Mouse (Mus musculus) urinary bladder, adult 2 months (tissue): ENCODE measurements around the gene Rnf32. TPM values are rescaled to one million over a fixed set of nuclear protein-coding genes. Genes with fewer than 3 reads are reported as not detected.

Experiments used
- DNase-seq: peaks from one replicate; pipeline ENCODE4 v3.0.0; 2022; ENCODE audit warnings: low spot score
- polyA plus RNA-seq: library from polyadenylated mRNA; depleted of rRNA; stranded (reverse); fragments of >200 nt; gene quantifications from 2 replicates; pipeline ENCODE4 v1.2.3, GENCODE M21; 2012; rRNA removed

The Rnf32 gene
- polyA plus RNA-seq: 2.2 and 3.0 TPM in 2 replicates

DNA sequence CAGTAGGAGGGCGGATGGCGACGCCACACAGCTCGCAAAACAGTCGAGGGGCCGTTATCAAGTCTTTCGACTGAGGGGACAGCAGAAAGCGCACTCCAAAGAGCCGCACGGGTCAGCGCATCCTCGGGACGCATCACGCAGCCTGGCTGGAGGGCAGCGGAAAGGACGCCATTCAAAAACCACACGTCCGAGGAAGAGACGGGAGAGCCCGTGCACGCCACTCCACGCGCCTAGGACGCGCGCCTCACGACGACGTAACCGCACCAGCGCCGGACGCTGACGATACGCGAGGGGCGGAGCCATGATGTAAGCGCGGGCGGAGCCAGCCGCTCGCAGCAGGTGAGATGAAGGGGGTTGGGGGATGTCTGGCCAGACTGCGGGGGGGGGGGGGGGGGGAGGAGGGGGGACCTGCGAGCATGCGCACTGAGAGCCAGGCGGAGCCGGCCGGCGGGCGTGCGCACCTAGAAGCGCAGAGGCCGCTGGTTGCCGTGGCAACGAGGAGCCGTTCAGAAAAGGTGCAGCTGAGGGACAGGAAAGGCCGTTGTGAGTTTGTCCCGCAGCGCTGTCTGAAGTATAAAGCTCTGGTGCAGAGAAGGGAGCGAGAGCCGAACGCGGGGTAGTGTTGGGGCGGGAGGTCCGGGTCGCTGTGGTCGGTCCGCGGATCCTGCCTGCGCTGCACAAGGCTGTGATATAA lies at the start of gene Rnf32:
Gene Rnf32, plus strand, starts transcription at position 423 of the 694 bp plus-strand sequence.
- DNase-seq: peak; percentile 64

DNA sequence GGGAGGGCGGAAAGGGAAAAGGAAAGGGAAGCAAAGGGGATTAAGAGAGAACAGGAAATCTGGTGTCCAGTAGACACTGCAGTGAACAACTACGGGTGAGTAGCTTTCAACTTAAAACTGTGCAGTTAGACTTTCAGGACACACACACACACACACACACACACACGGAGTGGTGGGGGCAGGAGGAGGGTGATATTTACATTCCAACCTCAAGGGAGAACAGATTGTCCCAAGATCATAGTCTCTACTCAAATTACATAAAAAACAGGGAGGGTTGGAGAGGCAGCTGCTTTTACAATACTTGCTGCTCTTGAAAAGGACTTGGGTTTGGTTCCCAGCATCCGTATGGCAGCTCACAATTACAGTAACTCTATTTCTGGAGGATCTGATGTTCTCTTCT lies 45.6 kb upstream of the Rnf32 start:
- DNase-seq: no peak

DNA sequence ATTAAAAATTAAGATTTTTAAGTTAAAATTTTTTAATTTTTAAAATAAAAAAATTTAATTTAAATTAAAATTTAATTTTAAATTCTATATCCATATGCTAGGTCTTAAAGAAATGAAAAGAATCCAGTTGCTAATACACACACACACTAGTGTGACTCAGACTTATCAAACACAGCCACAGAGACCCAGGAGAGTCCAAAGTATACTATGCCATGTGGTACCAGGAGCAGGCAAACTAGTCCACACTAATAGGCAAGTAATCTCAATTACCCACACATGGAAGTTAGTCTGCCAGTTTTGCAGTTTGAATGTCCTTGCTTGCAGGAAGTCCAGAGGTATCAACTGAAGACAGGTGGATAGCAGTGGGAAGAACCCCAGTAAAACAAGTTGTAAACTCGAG lies 35.9 kb upstream of the Rnf32 start:
- no peak for DNase-seq

DNA sequence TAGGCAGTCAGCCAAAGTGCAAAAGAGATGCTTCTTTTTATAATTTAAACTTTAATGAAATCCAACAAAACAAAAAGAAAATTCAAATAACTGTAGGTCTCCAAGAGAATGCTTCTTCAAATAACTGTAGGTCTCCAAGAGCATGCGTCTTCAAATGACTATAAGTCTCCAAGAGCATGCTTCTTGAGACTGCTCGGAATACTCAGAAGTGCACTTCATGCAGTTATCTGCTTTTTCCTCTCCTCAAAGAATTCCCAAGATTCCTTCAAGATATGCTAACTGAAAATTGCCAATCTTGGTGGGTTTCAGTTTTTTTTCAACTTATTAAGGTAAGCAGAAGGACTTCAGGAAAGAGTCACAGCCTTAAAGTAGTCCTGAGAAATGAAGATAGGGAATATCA lies 28.8 kb upstream of the Rnf32 start:
- no peak for DNase-seq

GRCm38 (mm10) chr5:29170193-29170592 lies 25.6 kb upstream of the Rnf32 start:
- DNase-seq: no peak

- DNase-seq: no peak
Observed at GRCm38 (mm10) chr5:29171165-29171564, 24.6 kb upstream of the Rnf32 start.

DNA sequence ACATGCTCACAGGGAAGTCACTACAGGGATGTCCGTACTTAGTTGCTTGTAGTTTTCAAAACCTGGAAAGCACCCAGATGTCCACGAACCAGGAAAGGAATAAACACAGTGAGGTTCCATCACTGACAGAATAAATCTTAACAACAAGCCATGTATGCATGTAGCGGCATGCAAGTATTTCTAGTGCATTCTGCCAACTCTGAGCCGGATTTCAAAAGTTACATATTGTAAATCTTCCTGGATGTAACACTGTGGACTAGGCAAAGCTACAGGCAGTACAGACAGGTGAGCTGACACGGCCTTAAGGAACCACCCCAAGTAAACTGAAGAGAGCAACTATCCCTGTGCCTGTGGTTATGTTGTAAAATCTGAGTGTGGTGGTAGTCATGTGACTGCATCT lies 9.0 kb upstream of the Rnf32 start:
- no peak for DNase-seq

DNA sequence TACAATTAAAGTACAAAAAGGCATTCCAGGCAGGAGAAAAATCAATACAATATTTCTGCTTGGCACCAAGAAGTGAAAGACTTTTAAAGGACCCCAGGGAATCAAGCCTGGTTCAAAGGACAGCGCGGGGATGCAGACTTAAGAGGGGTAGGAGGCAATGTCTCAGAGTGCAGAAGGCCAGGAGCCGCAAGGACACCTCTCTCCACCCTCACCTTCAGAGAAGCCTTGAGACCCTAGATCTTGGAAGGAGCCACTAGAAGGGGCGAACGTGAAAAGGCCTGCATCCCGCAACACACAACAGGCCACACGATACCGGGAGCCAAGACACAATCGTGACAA lies 592 bp upstream of the Rnf32 start:
- DNase-seq: no peak

DNA sequence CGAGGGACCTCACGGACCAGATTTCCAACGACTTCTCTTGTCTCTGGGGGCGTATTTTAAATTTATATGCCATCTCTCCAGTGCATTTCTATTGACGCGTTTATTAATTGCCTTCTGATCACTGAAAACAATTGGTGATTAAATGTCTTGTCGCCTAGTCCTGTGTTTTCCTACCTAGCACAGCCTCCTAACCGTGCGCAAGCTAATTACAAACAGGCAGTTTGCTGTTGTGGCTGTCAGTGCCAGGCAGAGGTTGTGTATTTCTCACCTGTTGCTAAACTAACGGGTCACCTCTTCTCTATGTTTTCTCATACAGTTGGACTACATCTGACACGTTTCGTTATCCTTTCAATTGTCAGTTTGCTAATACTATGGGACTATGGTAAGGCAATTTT lies 469 bp downstream of the Rnf32 start:
- no peak for DNase-seq

- no peak for DNase-seq
Observed at GRCm38 (mm10) chr5:29197187-29197586, 1.4 kb downstream of the Rnf32 start.

DNA sequence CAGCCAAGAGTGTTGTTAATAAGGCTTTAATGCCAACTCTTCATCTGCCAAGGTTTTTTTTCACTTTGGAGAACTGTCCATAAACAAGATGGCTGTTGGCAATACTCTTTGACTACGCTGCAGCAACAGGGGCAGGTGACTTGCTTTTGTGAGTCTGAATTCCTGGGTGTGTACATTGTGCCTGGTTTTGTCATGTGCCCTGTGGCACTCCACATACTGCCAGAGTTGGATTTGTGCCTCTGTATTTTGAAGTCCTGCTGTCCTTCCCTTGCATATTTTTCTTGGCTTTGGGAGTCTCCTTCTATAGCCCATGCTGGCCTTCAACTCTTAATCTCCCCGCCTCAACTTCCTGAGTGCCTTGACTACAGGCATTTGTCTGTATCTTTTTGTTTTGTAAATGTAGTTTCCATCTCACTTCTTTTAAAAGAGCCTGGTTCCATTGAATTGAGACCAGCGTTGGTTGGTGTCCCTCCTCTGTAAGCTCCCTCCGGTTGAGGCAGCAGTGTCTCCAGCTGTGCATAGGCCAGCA lies 3.2 kb downstream of the Rnf32 start:
- no peak for DNase-seq

GRCm38 (mm10) chr5:29199868-29200267 lies 4.1 kb downstream of the Rnf32 start:
- DNase-seq: no peak

DNA sequence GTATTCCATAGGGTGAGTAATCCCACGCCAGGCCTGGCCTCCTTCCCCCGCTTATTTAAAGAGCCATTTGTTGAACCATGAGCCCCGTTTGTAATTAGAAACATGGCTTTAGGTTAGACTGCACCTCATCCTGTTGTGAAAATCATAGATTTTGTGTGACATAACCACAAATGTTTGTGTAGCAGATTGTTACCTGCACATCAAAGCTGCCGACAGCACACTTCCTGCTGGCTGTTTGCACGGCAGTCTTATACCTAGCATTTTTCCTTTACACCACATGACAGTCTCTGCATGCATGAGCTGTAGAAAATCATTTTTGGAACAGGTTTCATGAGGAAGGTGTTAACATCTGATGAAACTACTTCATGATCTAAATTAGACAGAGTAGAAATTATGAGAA lies 9.9 kb downstream of the Rnf32 start:
- DNase-seq: no peak

DNA sequence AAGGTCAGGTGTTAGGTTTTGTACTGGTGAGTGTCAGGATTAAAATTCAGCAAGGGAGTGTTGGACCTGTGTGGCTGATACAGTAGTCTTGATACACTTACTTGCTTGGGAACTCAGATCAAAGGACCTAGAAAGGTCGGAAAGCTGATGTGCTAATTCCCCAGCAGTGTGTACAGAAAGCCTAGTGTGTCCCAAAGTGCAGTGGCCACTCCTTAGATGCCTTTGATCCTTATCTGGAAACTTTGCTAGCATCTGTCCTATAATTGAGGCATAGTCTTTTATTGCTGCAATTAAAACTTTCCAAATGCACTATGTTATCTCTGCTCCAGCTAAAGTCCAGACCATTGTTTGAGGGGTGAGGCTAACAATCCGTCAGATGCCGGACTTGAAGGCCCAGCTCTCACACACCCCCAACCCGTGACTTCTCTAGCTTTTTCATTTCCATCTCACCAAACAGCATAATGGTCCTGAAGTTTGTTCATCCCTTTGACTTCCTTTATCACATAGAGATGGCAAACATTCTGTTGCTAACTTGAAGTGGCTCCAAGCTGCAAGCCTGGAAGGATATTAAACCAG lies 16.3 kb downstream of the Rnf32 start:
- no peak for DNase-seq

DNA sequence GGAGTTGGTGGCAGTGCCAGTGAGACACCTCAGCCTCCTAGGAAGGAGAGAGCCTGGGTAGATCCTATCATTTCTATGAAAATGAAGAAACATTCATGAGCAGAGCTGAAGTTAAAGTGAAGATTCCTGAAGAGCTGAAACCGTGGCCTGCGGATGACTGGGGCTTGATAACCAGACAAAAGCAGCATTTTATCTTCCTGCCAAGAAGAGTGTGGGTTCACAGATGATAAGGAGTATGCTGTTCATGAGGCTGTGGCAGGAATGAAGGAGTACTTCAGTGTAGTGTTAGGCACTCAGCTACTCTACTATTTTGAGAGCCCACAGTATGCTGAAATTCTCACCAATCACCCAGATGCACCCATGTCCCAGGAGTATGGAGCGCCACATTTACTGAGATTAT lies 22.2 kb downstream of the Rnf32 start:
- DNase-seq: no peak

DNA sequence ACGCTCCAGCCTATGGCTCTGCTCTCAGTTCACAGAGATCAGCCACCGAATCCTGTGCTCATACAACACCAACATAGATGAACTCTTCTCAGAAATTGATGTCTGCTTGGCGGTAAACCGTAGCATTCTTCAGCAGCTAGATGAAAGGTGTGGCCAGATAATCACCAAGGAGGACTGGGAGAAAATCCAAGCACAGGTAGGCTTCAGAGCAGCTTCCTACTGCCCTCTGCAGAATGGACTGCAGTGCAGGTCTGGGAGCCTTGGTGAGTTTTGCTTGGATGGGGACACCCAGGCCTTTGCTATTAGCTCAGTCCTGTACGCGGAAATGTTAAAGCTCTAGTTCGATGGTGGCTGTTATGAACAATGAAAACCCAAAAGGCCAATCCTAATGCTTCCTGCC lies 28.3 kb downstream of the Rnf32 start:
- no peak for DNase-seq

DNA sequence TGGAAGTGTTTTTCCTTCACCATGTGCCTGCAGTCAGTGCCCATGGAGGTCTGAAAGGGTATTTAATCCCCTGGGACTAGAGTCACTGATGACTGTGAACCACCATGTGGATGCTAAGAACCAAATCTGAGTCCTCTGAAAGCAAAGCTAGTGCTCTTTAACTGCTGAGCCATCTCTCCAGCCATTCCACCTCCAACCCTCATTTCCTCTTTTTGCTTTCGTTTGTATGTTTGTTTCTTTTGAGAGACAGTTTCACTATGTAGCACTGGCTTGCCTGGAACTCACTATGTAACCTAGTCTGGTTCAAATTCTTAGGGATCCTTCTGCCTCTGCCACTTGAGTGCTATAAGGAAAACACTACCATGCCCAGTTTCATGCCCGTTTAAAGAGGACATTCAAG lies 34.7 kb downstream of the Rnf32 start:
- DNase-seq: no peak

- no peak for DNase-seq
Observed at GRCm38 (mm10) chr5:29238379-29238778, 42.6 kb downstream of the Rnf32 start.

DNA sequence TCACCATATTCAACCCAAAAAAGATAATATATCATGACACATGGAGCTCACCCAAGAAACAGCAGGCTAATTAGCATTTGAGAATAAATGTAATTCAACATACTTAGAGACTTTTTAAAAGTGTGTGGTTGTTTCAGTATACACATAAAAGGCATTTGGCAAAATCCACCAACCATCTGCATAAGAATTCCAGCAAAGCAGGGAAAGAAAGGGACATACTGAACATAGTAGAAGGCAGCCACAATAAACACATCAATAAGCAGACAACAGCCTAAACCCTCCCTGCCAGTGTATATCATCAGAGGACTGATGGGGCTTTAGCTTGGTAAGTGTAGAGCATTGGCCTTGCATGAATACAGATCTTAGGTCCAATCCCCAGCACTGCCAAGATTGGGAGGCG lies 49.0 kb downstream of the Rnf32 start:
- no peak for DNase-seq

DNA sequence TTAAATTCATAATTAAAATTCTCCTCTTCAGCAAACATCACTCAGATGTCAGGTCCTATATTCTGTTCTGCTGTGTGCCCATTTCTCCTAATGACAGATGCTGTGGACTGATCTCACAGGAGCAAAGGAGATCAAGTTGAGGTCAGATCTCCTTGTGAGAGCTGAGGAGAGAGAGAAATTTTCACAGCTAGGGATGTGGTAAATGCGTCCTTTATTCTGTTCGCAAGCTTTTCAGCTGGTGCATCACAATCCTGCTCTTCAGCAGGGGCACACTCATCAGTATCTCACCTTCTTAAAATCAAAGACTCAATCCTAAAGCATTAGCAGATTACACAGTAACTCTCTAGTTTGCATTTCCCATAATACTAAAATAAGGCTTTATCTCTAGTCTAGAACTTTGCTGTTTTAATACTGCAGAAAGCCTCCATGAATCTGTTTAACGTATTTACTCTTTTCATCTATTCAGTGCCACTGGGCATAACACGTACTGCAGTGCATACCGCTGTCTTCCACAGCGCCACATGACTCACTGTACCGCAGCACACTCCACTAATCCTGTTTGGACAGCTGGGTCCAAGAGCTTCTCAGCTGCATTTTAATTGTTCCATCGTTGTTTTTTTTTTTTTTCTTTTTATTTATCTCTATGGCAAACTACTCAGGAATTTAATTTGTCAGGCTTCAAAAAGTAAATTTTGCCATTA lies 55.2 kb downstream of the Rnf32 start:
- no peak for DNase-seq

DNA sequence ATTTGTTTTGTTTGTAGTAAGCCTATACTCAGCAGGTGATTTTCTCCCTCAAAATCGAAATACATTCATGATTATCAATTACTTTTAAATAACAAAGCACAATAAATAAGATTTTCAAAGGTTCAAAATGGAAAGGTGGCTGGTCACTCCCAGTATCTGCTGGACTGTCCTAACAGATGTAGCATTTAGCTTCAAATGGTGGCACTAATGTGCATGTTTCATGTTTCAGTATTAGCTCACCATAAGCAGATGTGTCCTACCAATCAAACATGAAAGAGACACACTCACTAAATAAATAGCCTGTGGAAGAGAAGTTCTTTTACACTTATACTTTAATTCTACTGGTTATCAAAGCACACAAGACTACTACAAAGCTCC lies 55.7 kb downstream of the Rnf32 start:
- no peak for DNase-seq

DNA sequence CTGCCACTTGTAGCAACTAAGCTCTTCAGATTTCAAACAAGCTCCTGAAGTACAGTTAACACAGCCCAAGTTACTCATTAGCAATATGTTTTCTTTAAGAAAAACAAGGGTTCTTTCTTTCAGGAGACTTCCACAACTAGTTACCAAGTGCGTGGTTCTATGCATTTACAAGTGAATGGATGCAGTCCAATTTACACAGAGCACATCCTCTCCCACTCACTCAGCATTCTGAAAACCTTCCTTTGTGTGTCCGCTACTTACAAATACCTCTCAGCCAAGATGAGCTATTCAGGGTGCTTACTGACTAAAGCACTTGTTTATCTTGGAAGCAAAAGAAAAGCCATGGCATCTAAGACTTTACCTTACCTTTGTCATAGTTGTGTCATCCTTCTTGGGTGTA lies 58.1 kb downstream of the Rnf32 start:
- DNase-seq: no peak

DNA sequence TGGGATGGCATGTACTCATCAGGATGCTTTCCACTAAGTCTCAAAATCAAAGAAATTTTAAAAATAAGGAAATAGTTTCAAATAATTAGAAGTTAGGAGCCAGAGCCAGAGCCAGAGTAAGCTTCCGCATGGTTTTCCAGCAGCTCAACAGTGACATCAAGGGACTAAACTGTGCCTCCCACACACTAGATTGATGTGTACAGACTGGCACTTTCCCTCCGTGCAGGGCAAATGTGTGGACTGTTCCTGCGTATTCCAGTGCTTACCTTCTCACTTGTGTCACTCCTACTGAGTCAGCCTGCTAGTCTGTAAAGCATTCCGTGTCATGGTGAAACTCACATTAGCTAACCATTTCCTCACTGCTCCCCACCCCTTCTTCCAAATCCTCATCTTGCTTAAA lies 75.1 kb downstream of the Rnf32 start:
- DNase-seq: no peak
